Mouse (Mus musculus) cerebellum, postnatal 4 days (tissue): ENCODE data around the gene Kif4.

ENCODE experiments used
- DNase-seq, 2 experiments: peaks; one replicate each; pipeline ENCODE4 v3.0.0; 2022; ENCODE audit warnings: low spot score in 2 of 2, mixed read lengths in 1 of 2

Kif4 gene

DNA sequence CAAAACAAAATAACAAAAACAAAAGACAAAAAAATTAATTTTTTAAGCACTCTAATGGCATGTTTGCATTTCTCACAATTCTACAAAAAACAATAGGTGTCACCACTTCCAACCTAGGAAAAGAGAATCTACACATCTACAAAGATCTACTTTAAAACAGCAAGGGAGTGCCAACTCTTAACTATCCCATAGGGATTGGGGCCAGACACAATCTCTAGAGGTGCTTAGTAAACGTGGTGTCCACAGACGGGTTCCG is at the start of gene Kif4:
Kif4 (plus strand) TSS at position 192 of the 256 bp plus-strand sequence.
- no peak for DNase-seq

DNA sequence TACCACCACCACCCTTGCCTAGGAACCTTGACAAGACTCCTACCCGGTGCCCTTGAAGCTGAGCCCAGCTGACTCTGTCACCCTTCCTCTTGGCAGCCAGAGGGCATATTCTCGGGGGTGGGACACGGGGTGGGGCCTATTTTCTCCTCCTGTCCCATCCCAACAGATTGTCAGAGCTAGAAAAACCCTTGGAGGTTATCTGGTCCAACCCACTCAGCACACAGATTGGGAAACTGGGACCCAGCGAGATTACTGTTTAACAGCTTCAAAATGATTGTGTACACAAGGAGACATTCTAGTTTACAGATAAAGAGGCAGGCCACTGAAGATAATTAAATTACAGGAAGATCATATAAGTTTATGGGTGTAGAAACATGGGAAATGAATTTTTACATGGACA is 30.7 kb upstream of the Kif4 start, which contains the start of gene P2ry4:
P2ry4 (minus strand) TSS at position 79 of the 400 bp plus-strand sequence.
- DNase-seq, result no peak

DNA sequence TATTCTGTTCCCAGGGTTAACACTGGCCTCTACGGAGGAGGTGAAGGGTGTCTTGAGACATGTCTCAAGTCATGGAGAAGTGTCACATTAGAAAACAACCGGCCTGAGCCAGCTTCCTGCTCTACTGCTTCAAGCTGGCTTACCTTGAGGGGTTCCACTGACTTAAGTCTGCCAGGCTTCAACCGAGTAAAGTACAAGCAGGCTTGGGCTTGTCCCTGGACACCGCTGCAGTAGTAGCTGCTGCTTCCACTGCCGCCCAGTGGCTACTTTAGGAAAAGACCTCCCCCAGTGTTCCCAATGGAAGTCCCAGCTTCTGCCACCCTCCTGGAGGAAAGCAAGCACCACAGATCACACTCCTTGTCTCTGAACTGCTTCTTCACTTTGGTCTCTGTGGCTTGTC is 28.1 kb upstream of the Kif4 start:
- DNase-seq, result peak in 1 of 2 experiments; percentile 12

GRCm38 (mm10) chrX:100599755-100600154 is 25.8 kb upstream of the Kif4 start:
- no peak for DNase-seq

GRCm38 (mm10) chrX:100605314-100605713 is 20.2 kb upstream of the Kif4 start, which contains the start of gene Arr3:
Arr3 (plus strand) TSS chrX:100605497.
- no peak for DNase-seq

GRCm38 (mm10) chrX:100618488-100618887 is 7.0 kb upstream of the Kif4 start:
- DNase-seq, result no peak

GRCm38 (mm10) chrX:100621366-100621765 is 4.2 kb upstream of the Kif4 start:
- no peak for DNase-seq

- DNase-seq, result no peak
These were observed 1.3 kb upstream of the Kif4 start for GRCm38 (mm10) chrX:100624242-100624641.

GRCm38 (mm10) chrX:100625146-100625545 is 391 bp upstream of the Kif4 start:
- DNase-seq, result no peak

DNA sequence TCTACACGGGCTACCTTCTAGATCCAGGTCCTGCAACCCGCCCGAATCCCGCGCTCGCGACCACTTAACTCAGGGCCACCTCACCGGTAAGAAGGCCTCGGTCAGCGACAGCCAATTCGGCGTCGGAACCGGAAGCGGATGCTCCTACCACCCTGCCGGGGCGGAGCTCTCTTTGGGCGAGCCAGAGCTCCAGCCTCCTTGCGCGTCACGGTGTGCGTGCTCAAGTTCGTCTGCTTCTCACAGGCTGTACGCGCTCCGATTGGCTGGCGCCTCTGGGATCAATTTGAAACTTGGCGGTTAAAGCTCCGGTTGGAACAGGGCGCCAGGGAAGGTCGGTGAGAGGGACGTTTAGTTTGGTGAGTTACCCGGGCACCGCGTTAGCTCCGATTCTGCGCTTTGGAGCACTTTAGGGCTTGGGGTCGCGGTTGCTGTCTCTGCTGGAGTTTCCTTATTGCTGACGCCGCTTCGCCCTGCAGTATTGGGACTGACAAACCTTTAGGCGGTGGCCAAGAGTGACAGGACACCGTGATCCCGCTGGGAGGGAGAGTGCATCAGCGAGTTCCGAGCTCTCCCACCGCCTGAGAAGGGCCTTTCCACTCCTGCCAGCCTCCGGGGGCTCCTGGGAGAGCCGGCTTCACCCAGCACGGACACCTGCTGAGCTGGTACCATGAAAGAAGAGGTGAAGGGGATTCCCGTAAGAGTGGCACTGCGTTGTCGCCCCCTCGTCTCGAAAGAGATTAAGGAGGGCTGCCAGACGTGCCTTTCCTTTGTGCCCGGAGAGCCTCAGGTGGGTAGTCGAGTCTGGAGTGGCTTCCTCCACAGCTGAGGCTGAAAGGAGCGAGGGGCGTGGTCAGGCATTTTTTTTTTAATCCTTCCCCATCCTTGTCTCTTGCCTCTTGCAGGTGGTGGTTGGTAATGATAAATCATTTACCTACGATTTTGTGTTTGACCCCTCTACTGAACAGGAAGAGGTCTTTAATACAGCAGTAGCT is 561 bp downstream of the Kif4 start, which contains the start of gene Pdzd11:
Pdzd11 (minus strand) TSS at position 767 of the 992 bp plus-strand sequence.
- peak; percentile 58 to 79 for DNase-seq

DNA sequence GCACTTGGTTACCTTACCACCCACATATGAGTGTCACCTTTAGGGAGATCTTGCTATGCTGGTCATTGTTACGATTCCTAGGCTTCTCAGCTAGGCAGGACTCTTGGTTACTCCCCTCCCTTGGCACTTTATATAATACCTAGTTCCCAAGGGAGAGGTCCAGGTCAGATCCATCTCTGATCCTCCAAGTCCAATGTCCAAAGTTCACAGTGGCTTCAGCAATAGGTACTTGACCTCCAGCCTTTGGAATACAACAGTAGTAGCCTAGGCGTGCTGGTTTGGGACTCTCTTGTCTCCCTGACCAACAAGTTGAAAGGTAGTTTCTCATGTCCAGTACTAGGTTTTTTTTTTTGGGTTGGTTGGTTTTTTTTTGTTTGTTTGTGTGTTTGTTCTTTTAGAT is 3.5 kb downstream of the Kif4 start:
- DNase-seq, result no peak

GRCm38 (mm10) chrX:100638477-100638876 is 12.9 kb downstream of the Kif4 start:
- DNase-seq, result no peak

DNA sequence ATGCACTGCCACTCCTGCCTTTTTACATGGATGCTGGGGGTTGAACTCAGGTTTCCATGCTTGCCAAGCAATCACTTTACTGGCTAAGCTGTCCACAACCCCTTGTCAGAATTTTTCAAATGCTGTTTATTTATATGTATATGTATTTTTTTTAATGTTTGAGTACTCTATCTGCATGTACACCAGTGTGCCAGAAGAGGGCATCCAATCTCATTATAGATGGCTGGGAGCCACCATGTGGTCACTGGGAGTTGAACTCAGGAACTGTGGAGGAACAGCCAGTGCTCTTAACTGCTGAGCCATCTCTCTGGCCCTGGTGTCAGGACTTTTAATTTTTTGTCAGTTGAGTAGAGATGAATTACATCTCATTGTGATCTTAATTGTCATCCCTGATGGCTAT is 27.3 kb downstream of the Kif4 start:
- no peak for DNase-seq

DNA sequence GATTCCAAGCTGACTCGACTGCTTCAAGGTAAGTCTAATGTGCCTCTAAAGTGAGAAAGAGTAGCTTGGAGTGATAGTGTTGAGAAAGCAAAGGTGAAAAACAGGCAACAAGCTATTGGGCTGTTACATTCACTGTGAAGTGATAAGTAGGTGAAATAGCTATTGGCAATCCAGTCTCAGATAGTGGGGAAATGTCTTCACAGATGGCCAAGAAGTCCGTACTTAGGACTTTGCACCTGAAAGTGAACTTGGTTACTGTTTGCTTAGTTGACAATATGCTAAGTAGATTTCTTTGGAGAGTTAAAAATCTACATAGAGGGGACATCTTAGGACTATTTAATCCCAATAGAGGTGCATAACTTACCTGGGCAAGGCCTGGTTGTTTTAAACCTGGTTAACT is 39.3 kb downstream of the Kif4 start:
- DNase-seq, result no peak

GRCm38 (mm10) chrX:100678204-100678603 is 52.7 kb downstream of the Kif4 start:
- no peak for DNase-seq

DNA sequence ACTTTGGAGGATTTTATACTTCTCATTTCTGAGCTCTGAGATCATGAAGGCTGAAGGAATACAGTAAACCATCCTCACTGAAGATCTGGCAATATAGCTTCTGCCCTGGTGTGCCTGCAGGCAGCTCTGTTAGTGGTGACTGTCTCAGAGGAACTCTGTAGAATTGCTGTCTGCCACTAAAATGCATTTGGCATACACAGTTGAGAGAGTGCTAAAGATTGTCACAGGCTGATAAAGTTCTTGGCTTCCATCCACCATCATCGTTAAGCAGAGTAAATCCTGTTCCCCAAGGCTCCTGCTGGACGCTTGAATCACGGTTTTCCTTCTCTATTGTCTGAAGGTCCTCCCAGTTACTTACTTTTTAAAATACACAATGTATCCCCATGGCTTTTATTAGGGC is 61.0 kb downstream of the Kif4 start:
- DNase-seq, result no peak

GRCm38 (mm10) chrX:100687360-100688032 is 62.0 kb downstream of the Kif4 start:
- no peak for DNase-seq

- DNase-seq, result no peak
These were observed 62.5 kb downstream of the Kif4 start for GRCm38 (mm10) chrX:100688033-100688370.

DNA sequence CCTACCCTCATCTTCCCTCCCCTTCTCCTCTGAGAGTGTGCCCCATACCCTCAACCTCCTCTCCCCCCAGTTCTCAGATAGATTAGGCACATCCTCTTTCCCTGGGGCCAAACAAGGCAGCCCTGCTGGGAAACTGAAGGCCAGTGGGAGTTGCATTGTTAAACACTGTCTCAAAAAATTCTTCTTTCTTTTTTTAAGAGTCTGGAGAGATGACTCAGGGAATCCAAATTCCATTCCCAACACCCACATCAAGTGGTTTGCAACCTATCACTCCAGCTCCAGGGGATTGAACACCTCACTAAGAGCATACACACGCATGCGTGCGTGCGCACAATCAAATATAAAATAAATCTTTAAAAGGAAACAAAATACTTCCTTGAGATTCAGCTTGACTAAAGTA is 71.2 kb downstream of the Kif4 start:
- no peak for DNase-seq

DNA sequence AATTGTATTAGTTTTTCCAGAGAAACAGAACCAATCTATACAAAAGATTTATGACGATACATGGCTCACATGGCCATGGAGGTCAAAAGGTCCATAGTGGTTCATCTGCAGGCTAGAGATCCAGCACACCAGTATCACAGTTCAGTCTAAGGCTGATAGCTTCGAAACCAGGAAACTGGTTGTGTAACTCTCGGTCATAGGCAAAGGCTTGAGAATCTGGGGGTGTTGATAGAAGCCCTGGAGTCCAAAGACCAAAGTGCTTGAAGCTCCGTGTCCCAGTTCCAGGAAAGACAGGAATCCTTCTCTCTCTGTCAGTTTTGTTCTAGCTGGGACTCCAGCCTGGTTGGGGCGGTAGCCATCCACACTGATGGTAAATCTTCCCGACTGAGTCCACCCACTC is 82.5 kb downstream of the Kif4 start:
- DNase-seq, result no peak

DNA sequence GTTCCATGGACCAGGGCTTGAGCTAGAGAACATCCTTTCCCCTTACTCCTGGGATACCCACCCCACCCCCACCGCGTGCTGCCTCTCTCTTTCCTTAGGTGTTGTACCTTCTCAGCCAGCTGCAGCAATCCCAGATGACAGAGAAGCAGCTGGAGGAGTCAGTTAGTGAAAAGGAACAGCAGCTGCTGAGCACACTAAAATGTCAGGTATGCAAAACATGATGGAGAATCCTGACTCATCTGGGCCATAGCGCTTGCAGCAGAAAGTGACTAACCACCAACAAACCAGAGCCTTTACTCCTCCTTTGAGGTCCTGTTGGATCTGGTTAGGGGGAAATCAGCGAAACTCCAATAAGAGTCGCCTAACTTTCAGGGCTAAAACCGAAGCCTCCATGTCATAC is 90.6 kb downstream of the Kif4 start:
- DNase-seq, result no peak

- peak; percentile 24 to 44 for DNase-seq
These were observed 103.4 kb downstream of the Kif4 start for GRCm38 (mm10) chrX:100728947-100729346.

DNA sequence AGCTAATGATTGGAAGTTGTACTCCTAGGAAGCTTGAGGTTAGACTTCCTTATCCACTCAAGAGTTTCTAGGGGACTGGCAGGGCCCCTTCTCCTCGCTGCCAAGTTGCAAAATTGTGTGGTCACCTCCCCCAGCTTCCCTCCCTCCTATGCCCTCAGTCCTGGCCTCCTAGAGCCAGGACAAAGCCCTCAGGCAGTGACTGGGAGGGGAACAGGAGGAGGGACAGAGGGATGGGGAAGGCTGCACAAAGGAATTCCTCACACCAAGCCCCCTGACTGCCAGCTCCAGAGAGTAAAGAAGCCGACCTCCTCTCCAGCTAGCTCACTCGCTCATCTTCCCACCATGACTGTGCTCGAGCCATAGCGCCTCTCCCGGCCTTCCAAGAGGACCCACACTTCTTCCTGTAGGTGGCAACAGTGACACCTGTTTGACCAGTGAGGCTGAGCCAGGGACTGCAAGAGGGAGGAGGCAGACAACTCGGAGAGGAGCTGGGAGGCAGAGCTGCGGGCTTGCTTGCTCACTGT is 104.2 kb downstream of the Kif4 start, which contains the start of gene Gdpd2:
Gdpd2 (plus strand) TSS at position 209 of the 524 bp plus-strand sequence.
- peak in 1 of 2 experiments; percentile 23 for DNase-seq
